Mouse (Mus musculus) forebrain, embryonic 11.5 days (tissue): ENCODE results near the gene Rad23a. TPM values are rescaled to one million over a fixed set of nuclear protein-coding genes. Genes with fewer than 3 reads are reported as not detected.

ENCODE experiments used
- ATAC-seq: fragments of 200-750 bp; cut with Nextera tagmentation; replicated peaks from 2 replicates; pipeline ENCODE4 v1.8.0; 2017; ENCODE audit warnings: moderate TSS enrichment; ENCODE audit not compliant: low FRiP score
- DNase-seq: peaks from one replicate; pipeline ENCODE4 v3.0.0-alpha.2; 2017; ENCODE audit warnings: low spot score
- H3K27ac ChIP-seq: fragments of 300-500 bp; sonication (generic); 2 replicates; pipeline ENCODE4 v1.5.1; 2014; ENCODE audit warnings: low read depth, low read length
- H3K27me3 ChIP-seq: fragments of 300-500 bp; sonication (generic); 2 replicates; pipeline ENCODE4 v1.6.1; 2014; ENCODE audit warnings: mild to moderate bottlenecking, low read length, mixed read lengths; ENCODE audit not compliant: control insufficient read depth, insufficient read depth
- H3K36me3 ChIP-seq: fragments of 300-500 bp; sonication (generic); 2 replicates; pipeline ENCODE4 v1.6.1; 2014; ENCODE audit warnings: mild to moderate bottlenecking, low read length, moderate library complexity, mixed read lengths; ENCODE audit not compliant: control insufficient read depth, insufficient read depth
- H3K4me1 ChIP-seq: fragments of 300-500 bp; sonication (generic); replicated peaks from 2 replicates; pipeline ENCODE4 v1.6.1; 2014; ENCODE audit warnings: low read length, mixed read lengths; ENCODE audit not compliant: control insufficient read depth, insufficient read depth
- H3K4me2 ChIP-seq: fragments of 300-500 bp; sonication (generic); 2 replicates; pipeline ENCODE4 v1.6.1; 2014; ENCODE audit warnings: low read depth, mild to moderate bottlenecking, low read length, moderate library complexity, mixed read lengths; ENCODE audit not compliant: severe bottlenecking
- H3K4me3 ChIP-seq: fragments of 300-500 bp; sonication (generic); 2 replicates; pipeline ENCODE4 v1.5.1; 2014; ENCODE audit warnings: low read depth, low read length
- H3K9ac ChIP-seq: fragments of 300-500 bp; sonication (generic); 2 replicates; pipeline ENCODE4 v1.6.1; 2014; ENCODE audit warnings: low read length
- H3K9me3 ChIP-seq: fragments of 300-500 bp; sonication (generic); 2 replicates; pipeline ENCODE4 v1.6.1; 2016; ENCODE audit warnings: low read length, mixed read lengths; ENCODE audit not compliant: control insufficient read depth
- WGBS: fragments of 180-500 bp; shearing (Covaris S2); extraction: QIAGEN DNeasy Blood & Tissue Kit; methylation state at CpG from one replicate; pipeline ENCODE4 v1.1.7; 2014; 5-methylcytosine and 5-hydroxymethylcytosine counted together
- polyA plus RNA-seq: library from polyadenylated mRNA; unstranded; fragments of >200 nt; fragmentation: Nextera tagmentation; extraction: Ambion mirVana; gene quantifications from 2 replicates; pipeline ENCODE4 v1.2.1, GENCODE M21; 2014

Rad23a gene
- polyA plus RNA-seq, 1 experiment from 2014 or later, result 110 TPM

GRCm38 (mm10) chr8:84789855-84790486 is 50.5 kb downstream of the Rad23a start:
- H3K36me3 ChIP-seq, result no peaks in the 10 kb centered on the region
- ATAC-seq (no peak), DNase-seq (no peak)
- no peak overlapping the region for H3K4me2 ChIP-seq
- H3K9me3 ChIP-seq, result no peaks in the 10 kb centered on the region
- H3K4me1 ChIP-seq, result peaks cover 5% of the 10 kb centered on the region; the same call in 1 of the 2 replicates
- WGBS, result 73% methylated on average over 9 of the region's 9 CpGs
- H3K27me3 ChIP-seq, result peaks cover 74% of the 10 kb centered on the region
- no peak overlapping the region for H3K9ac ChIP-seq
- no peak overlapping the region for H3K4me3 ChIP-seq
- no peak overlapping the region for H3K27ac ChIP-seq

DNA sequence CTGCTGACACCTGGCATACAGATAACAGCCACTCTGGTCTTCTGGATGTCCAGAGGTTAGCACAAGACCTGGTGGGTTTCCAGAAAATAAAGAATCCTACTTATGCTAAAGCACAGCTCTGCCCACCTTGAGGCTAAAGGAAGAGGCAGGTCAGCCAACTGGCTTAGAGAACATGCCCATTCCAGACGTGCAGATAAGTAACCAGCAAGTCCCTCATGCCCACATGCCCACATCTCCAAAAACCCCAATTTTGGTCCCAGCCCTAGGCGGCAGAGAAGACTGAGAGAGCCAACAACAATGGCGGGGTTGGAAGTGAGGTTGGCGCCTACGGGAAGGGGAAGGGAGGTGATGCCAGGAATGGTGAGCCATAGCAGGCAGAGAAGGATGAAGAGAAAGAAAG is 51.1 kb downstream of the Rad23a start:
- 56% methylated on average over 5 of the region's 5 CpGs for WGBS
- H3K9ac ChIP-seq, result no peak overlapping the region
- peaks cover 2% of the 10 kb centered on the region; the same call in 1 of the 2 replicates for H3K4me1 ChIP-seq
- ATAC-seq (no peak), DNase-seq (no peak)
- H3K27ac ChIP-seq, result no peak overlapping the region
- no peak overlapping the region for H3K4me2 ChIP-seq
- no peak overlapping the region for H3K4me3 ChIP-seq
- H3K9me3 ChIP-seq, result no peaks in the 10 kb centered on the region
- H3K27me3 ChIP-seq, result peaks cover 80% of the 10 kb centered on the region
- no peaks in the 10 kb centered on the region for H3K36me3 ChIP-seq

- no peak overlapping the region for H3K27ac ChIP-seq
- H3K36me3 ChIP-seq, result no peaks in the 10 kb centered on the region
- DNase-seq (no peak), ATAC-seq (no peak)
- no peak overlapping the region for H3K9ac ChIP-seq
- WGBS, result 6% methylated on average over 11 of the region's 11 CpGs
- H3K4me2 ChIP-seq, result no peak overlapping the region
- H3K27me3 ChIP-seq, result peaks cover 84% of the 10 kb centered on the region
- no peak overlapping the region for H3K4me3 ChIP-seq
- H3K9me3 ChIP-seq, result no peaks in the 10 kb centered on the region
- peaks cover 2% of the 10 kb centered on the region; the same call in 1 of the 2 replicates for H3K4me1 ChIP-seq
Observed at GRCm38 (mm10) chr8:84788896-84789295, 51.6 kb downstream of the Rad23a start.

DNA sequence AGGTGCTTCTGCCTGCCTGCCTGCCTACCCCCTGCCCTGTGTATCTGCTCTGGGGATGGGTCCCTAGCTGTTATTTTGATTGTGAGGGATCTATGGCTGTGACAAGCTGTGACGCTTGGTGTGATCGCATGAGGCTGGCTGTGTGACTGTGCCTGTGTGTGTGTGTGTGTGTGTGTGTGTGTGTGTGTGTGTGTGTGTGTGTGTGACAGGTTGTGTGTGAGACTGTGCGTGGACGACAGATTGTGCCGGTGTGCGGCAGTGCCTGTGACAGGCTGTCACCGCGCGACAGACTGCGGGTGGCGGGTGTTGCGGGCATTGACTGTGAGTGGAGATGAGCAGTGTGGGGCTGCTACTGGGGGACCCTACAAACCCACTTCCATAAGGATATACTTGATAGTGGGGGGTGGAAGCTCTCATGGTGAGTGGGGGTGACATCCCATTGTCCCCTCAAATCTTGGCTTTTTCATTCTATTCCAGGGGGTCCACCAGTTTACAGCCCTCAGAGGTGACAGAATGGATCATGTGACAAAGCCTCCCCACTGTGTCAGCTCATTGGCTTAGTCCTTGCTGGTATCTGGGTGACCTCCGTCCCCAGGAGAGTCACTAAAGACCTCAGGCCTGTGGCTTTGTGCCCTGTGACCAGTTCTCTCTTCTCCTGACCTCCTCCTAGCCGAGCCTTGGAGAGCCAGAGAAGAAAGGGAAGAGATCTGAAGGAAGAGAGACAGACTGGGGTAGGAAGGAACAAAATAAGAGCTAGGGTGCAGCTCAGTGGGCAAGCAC is 52.8 kb downstream of the Rad23a start:
- no peaks in the 10 kb centered on the region for H3K36me3 ChIP-seq
- no peak overlapping the region for H3K4me2 ChIP-seq
- no peaks in the 10 kb centered on the region for H3K9me3 ChIP-seq
- 4% methylated on average over 14 of the region's 14 CpGs for WGBS
- H3K4me1 ChIP-seq, result peaks cover 3% of the 10 kb centered on the region; the same call in 1 of the 2 replicates
- H3K4me3 ChIP-seq, result no peak overlapping the region
- DNase-seq (no peak), ATAC-seq (no peak)
- H3K9ac ChIP-seq, result no peak overlapping the region
- H3K27me3 ChIP-seq, result peaks cover 91% of the 10 kb centered on the region
- H3K27ac ChIP-seq, result no peak overlapping the region

DNA sequence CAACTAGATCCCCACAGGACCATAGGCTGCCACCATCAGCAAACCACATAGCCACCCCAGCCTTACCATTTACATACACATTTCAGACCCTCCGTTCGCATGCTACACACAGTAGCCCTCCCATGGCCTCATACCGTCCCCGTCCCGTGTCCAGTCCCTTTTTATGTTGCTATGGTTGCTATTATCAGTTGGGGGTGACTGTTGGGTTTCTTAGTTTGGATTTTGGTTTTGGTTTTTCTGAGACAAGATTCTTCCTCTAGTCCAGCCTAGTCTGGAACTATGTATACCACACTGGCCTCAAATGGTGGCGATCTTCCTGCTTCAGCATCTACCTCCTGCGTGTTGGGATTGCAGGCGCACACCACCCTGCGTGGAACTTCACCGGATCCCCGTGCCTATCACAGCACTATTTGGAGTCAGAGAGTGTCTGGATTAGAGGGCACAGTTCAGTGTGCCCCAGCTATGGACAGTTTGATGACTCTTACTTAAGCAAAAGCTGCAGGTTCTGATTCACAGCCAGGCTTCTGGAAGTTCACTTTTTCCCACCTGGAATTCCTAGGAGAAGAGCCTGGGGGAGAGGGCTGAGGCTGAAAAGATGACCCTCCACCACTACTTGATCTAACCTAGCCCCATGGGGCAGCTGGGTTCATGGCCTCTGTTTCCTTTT is 53.5 kb downstream of the Rad23a start:
- 3% methylated on average over 11 of the region's 11 CpGs for WGBS
- ATAC-seq (no peak), DNase-seq (no peak)
- no peak overlapping the region for H3K27ac ChIP-seq
- peaks cover 92% of the 10 kb centered on the region for H3K27me3 ChIP-seq
- H3K36me3 ChIP-seq, result no peaks in the 10 kb centered on the region
- peaks cover 4% of the 10 kb centered on the region; the same call in 1 of the 2 replicates for H3K4me1 ChIP-seq
- H3K9ac ChIP-seq, result no peak overlapping the region
- no peak overlapping the region for H3K4me2 ChIP-seq
- no peak overlapping the region for H3K4me3 ChIP-seq
- no peaks in the 10 kb centered on the region for H3K9me3 ChIP-seq

DNA sequence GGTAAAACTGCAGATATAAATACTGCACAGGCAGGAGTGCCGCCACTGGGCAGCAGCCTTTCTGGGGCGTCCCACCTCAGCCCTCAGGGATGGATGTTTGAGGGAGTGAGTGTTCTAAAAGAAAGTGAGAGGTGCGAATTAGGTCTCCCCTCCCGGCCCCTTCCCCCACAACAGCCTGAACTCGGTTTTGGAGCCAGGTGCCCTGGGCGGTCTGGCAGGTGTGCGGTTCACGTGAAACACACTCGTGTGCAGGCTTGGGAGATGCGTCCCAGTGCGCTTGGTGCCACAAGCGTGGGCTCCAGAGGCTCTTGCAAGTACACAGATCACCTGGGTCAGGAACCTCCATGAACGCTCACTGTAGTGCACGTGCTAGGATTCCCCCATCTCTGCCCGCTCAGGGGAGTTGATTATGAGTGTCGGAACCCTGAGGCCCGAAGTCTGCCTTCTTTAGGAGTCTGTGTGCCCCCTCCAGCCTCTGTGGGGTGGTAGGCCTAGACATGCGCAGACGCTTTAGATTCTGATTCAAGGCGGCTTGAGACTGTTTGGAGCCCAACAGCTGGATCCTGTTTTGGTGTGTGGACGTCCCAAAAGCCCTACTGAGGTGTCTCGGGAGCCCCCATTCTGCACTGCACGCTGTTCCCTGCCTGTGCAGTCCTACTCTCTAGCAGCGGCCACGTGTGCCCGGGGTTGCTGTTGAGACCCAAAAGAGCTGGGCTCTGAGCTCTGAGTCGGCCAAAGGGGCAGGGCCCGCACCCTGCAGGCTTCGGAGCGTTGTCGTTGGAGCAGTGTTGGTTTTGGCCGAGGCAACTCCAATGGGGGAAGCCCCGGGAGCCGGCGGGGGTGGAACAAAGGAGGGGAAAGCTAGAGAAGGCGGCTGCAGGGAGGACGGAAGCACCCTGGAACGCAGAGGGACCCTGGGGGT is 54.4 kb downstream of the Rad23a start:
- Histone ChIP-seq H3K4me3 (no peak overlapping the region), H3K4me1 (peaks cover 6% of the 10 kb centered on the region; the same call in 1 of the 2 replicates), H3K27ac (no peak overlapping the region), H3K4me2 (no peak overlapping the region), H3K9ac (no peak overlapping the region), H3K36me3 (no peaks in the 10 kb centered on the region), H3K27me3 (peaks cover 99% of the 10 kb centered on the region), H3K9me3 (no peaks in the 10 kb centered on the region)
- ATAC-seq, result no peak
- 2% methylated on average over 38 of the region's 38 CpGs for WGBS
- no peak for DNase-seq

GRCm38 (mm10) chr8:84785506-84785755 is 55.0 kb downstream of the Rad23a start:
- Histone ChIP-seq H3K36me3 (no peaks in the 10 kb centered on the region), H3K27me3 (peaks cover 95% of the 10 kb centered on the region), H3K4me2 (no peak overlapping the region), H3K4me1 (peaks cover 6% of the 10 kb centered on the region; the same call in 1 of the 2 replicates), H3K9ac (no peak overlapping the region), H3K4me3 (no peak overlapping the region), H3K27ac (no peak overlapping the region), H3K9me3 (no peaks in the 10 kb centered on the region)
- 3% methylated on average over 11 of the region's 11 CpGs for WGBS
- DNase-seq (no peak), ATAC-seq (no peak)
